Mouse (Mus musculus) cerebellum, postnatal 4 days (tissue): ENCODE measurements around the gene Olfr572.

Source experiments
- DNase-seq, 2 experiments: peaks; one replicate each; pipeline ENCODE4 v3.0.0; 2022; ENCODE audit warnings: low spot score in 2 of 2, mixed read lengths in 1 of 2

Olfr572 gene

DNA sequence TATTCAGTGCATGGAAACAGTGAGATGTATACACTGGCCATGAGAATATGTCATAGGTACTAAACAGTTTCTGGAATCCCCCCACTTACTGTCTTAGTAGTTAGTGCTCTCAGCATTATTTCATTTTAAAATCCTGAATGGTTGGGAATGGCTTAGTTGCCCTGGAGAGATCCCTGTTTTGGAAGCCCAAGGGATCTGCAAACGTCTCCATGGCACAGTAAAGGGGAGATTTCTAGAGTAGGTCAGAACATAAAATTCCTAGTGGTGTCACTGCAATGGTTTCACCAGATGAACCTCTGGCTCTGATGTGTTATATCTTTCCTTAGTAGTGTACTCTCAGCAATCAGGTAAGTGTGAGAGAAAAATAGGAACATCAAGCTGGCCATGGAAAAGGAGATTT is at the start of gene Olfr572:
TSS of gene Olfr572 (plus strand) at position 301 of the 400 bp plus-strand sequence.
- DNase-seq, result no peak

DNA sequence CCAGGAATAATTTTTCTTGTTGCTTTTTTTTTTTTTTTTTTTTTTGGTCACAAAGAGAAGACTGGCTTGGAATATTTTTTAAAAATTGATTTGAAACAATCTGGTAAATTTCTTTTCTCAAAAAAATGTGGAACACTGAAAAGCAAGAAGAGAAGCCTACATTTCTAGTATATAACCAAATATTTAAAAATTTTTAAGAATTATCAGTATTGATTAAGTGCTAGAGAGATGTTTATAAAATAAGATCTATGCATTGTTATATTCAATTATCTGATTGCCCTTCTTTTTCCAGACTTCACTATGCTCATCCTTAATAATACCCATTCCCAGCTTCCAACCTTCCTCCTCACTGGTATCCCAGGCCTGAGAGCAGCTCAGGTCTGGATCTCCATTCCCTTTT is 47.4 kb upstream of the Olfr572 start, which contains the start of gene Olfr568:
TSS of gene Olfr568 (plus strand) at position 301 of the 400 bp plus-strand sequence.
- DNase-seq, result no peak

DNA sequence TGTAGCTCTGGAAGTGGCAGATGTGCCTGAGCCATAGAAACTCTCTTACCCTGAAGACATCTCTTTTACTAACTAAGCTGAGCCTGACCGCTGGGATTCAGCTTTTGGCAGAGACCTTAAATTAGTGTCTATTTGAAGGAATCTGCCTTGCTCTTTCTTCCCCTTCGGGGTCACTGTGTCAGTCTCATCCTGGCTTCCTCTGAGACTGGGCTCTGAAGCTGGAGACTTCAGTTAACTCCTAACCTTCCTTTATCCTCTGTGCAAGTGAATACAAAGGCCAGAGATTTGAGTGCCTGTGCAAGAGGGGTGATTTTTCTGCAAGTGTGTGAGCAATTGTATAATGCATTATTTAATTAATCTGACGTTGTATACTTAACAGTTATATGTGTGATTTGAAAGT is 33.4 kb upstream of the Olfr572 start, which contains the start of gene Olfr569:
TSS of gene Olfr569 (minus strand) at position 101 of the 400 bp plus-strand sequence.
- DNase-seq, result no peak

DNA sequence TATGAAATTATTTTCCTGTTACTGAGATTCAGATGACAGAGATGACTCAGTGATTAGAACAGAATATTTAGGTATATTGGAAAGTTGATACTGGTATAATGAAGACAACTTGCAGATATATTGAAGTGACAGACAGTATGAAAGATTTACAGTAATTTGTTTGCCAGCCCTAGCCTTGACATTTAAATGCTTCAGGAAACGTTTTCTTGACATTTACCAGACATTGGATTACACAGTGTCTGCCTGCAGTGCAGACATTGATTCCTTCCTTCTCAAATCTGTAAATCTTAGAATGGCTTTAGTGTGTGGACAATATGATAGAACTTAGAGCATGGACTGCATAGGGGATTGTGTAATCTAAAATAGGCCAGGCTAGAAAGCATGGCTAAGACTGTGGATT is 8.9 kb upstream of the Olfr572 start:
- no peak for DNase-seq

DNA sequence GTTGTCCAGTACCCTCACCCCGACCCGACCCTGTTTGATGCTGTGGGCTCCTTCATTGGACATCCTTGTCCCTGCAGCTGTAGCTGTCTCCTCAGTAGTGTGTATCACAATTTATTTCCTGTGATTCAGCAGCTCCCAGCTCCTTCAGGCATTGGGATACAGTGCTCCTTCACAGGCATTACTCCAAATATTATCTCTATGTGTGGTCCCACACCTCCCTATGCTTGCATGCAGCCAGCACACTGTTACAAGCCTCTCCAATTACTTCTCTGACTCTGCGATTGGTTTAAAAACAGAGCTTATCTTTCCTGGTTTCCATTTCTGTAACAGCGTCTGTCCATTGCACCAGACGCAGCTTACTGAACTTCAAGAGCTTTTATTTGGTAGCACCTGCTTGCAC is 7.8 kb upstream of the Olfr572 start:
- DNase-seq, result no peak

GRCm38 (mm10) chr7:102917032-102917875 is 7.0 kb upstream of the Olfr572 start, which contains the start of gene Olfr571:
Olfr571 (minus strand) TSS chr7:102917536.
- no peak for DNase-seq

DNA sequence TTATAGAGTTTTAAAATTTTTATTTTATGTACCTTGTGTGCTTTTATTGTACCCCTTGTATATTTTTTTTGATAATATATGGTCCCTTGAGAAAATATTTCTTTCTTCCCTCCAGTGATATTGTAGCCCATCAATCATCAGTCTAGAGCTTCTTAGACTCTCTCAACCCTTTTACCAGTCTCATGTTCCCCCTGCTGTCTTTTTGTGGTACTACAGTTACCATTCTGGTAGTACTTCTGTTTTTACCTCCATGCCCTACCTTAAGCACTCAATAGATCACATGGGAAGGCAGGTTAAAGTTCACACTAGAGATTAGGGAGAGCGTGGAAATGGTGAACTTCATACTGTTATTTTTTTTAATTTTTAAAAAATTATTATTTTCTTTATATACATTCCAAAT is 4.6 kb upstream of the Olfr572 start:
- no peak for DNase-seq

- DNase-seq, result no peak
Observed at GRCm38 (mm10) chr7:102927105-102927504, 2.9 kb downstream of the Olfr572 start.

DNA sequence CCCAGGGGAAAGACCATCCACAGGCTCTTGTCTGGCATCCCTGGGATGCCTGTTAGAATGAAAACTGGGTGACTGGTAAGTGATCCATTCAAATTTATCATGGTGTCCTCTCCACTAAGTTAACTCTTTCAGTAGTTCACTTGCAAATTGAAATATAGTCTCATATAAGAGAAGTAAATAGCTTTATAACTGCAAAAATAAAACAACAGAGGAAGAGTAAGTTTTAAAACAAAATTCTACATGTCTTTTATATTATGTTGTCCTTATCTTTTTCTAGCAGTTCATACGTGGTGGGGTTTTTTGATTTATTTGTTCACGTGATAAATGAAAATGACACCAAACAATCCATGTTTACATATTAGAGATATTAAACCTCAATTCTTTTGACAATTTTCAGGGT is 18.3 kb downstream of the Olfr572 start, which contains the start of gene Olfr573-ps1:
TSS of gene Olfr573-ps1 (minus strand) at position 101 of the 400 bp plus-strand sequence.
- DNase-seq, result no peak

DNA sequence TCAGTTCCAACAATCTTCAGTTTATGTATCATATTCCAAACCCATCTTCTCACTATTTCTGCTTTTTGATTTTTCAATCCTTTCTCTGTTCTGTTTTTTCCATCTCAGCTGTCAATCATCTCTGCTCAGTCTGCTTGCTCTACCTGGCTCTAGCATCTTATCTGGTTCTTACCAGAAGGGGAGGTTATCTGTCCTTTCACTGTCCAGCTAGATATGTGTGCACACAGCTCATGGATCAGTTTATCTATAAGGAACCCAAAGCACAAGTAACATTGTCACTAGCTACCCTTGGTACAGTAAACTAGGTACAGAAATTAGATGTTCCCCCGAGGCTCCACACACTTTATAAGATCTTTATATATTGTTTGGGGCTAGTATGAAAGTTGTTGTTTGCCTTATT is 19.2 kb downstream of the Olfr572 start:
- DNase-seq, result no peak

DNA sequence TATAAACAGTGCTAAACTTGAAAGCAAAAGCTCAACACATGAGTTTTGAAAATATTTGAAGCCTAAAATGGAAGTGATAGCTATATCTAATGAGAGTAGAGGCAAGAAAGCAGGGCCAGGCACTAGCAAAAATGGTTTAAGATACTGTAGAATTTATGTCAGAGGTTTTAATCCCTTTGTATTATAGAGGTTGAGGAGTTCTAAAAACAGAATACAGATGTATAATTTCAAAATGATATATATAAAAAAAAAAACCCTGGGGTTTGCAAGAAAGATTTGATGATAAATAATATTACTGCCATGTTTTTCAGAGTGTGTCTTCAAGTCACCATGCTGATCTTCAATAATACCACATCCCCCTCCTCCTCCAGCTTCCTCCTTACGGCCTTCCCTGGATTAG is 24.0 kb downstream of the Olfr572 start, which contains the start of gene Olfr574:
TSS of gene Olfr574 (plus strand) at position 301 of the 400 bp plus-strand sequence.
- DNase-seq, result no peak

GRCm38 (mm10) chr7:102950732-102951131 is 26.5 kb downstream of the Olfr572 start:
- no peak for DNase-seq

DNA sequence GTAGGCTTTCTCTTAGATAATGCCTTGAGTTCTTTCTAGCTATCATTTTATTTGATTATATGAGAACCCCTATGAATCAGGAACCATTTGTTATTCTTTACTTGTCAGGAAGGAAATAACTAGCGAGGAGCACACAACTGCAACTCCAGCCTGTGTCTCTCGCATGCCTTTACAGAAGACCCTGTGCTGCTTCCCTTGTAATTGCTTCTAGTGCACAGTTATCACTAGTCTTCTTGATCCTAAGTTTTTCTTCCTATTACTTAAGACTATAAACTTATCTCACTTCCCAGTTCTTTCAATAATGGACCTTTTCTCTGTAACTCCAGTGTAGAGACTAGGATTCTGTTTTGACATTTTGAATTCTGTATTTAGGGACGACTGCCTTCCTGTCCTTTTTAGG is 33.9 kb downstream of the Olfr572 start:
- no peak for DNase-seq

- DNase-seq, result no peak
Observed at GRCm38 (mm10) chr7:102958593-102958992, 34.4 kb downstream of the Olfr572 start, which contains the start of gene Olfr575. Olfr575 (minus strand) TSS chr7:102958775.

DNA sequence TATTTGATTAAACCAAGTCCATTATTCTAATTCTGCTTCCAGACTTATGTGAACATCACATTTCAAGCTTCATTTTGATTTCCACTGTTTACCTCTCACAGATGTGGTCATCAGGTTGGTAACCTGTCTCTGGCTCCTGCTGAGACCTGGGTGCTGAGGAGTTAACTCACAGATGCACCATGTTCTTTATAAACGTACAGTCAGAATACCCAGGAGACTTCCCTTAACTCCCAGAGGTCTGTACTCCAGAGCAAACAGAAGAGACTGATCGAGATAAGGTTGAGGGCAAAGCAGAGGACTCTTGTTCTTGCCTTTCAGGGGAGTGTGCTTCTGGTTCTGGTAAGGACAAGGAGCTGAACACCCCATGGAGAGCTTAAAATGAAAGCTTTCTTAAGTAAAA is 38.2 kb downstream of the Olfr572 start, which contains the start of gene Olfr576:
TSS of gene Olfr576 (plus strand) at position 301 of the 400 bp plus-strand sequence.
- DNase-seq, result no peak

GRCm38 (mm10) chr7:102974399-102974798 is 50.2 kb downstream of the Olfr572 start:
- DNase-seq, result no peak

DNA sequence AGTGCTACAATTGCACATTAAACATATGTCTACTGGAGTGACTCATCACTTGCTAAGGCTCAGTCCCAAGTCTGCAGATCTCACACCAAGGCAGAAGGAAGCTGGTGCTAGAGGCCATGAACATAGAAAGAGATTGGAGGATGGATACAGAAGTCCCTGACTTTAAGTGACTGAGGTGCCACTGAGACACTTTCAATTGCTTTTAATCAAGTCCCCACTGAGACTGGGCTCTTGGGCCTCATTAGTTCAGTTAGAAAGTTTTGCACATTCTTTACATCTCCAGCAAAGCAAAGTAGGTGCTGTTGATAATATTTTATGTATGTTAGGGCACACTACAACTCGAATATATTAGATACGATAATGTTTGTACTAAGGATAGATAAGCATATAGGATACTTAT is 51.6 kb downstream of the Olfr572 start, which contains the start of gene Olfr577:
TSS of gene Olfr577 (minus strand) at position 101 of the 400 bp plus-strand sequence.
- DNase-seq, result no peak
